Mouse (Mus musculus): ENCODE results near the gene Eps15. TPM values are rescaled to one million over a fixed set of nuclear protein-coding genes. Genes with fewer than 3 reads are reported as not detected.

Eps15 gene
- 21.3 and 22.0 TPM in 2 replicates for polyA plus RNA-seq (2015; fragmentation: Nextera tagmentation; extraction: Ambion mirVana)

DNA sequence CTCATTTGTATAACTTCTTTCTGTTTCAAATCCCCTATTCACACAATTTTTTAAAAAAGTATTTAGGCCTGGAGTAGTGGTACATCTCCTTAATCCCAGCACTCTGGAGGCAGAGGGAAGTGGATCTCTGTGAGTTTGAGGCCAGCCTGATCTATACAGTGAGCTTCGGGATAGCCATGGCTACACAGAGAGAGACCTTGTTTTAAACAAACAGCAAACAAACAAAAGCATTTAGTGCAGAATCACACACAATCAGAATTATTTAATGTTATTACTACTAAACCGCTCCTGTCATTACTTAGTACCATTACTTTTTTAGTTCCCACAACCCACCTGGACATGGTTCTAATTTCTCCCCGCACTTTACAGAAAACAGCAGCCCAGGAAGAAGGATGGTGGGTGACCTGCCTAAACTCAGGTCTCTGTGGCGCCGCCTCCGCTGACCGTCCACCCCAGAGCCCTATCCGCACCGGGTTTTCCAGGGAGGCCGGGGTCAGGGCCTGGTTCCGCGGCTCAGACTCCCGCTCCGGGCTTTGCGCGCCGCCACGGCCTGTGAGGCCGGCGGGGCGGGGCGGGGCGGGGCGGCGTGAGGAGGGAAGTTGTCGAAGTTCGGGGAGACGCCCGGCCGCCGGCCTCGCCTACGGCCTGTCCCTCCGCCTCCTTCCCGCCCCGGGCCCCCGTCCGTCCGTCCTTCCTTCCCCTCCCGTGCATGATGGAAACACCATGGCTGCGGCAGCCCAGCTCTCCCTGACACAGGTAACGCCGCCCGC is at the start of gene Eps15:
Eps15 (plus strand) TSS at position 580 of the 770 bp plus-strand sequence.

DNA sequence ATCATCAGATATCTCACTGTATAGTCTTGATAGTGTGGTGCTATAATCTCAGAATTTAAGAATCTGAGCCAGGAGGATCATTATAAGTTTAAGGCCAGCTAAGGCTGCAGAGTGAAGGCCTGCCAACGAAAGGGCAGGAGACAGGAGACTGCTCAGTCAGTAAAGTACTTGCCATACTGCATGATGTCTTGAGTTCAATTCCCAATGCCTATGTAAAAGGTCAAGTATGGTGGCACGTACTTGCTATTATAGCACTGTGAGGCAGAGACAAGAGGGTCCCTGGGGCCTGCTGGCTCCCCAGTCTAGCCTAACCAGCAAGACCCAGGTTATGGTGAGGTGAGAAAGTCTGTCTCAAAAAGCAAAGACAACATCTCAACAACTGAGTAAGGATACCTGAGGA is 45.9 kb upstream of the Eps15 start, which contains the start of gene Calr4:
Calr4 (plus strand) TSS at position 301 of the 400 bp plus-strand sequence.

DNA sequence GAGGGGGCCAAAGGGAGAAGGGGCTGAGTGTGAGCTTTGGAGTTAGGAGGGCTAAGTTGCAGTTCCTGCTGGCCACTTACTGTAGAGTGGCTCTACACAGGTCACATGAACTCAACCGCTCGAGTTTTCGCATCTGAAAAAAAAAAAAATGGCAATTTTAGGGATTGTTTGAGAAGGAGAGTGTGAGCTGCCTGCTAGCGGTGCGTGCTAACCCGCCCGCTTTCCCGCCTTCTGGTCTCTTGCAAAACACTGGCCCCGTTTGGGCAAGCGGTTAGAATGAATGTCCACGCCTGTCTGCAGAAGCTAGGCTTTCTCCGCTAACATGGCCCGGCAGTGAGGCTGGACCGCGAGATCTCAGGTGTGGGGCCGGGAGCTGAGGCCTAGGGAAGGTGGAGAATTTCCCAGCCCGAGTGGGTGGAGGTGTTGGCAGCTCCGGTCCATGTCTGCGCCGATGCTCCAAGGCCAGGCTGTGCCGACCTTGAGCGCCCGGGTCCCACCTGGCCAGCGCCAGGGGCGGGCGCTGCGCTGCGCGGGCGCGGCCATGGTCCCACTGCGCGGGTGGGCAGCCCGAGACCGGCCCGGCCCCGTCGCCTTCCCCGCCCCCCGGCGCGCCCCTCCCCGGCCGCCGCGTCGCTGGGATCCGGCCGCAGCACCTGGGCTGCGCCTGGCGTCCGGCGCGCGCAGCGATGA is 126.6 kb downstream of the Eps15 start, which contains the start of gene Ttc39a:
Ttc39a (plus strand) TSS at position 138 of the 690 bp plus-strand sequence.

Other genes starting within 250 kb of the Eps15 start
- 53.8 and 57.6 TPM in 2 replicates for gene Osbpl9, start 78.0 kb upstream of the Eps15 start, polyA plus RNA-seq (2015; fragmentation: Nextera tagmentation; extraction: Ambion mirVana)
- gene Calr4, start 45.8 kb upstream of the Eps15 start, polyA plus RNA-seq (2015; fragmentation: Nextera tagmentation; extraction: Ambion mirVana): 0.17 and 0.24 TPM in 2 replicates
- gene Ttc39a, start 126.4 kb downstream of the Eps15 start, polyA plus RNA-seq (2015; fragmentation: Nextera tagmentation; extraction: Ambion mirVana): 0.31 and 0.74 TPM in 2 replicates
- 57.6 and 59.4 TPM in 2 replicates for gene Rnf11, start 204.5 kb downstream of the Eps15 start, polyA plus RNA-seq (2015; fragmentation: Nextera tagmentation; extraction: Ambion mirVana)